Mouse (Mus musculus): Measurements from ENCODE around the gene Tmem200a. TPM values are rescaled to one million over a fixed set of nuclear protein-coding genes. Genes with fewer than 3 reads are reported as not detected.
"Not testable (repeated sequence)": the region's sequence is repeated elsewhere in the genome, so short reads cannot be mapped to it uniquely, and the experiment has no call there.

Tmem200a gene
- polyA plus RNA-seq, 1 experiment = 2.7 TPM

- Histone ChIP-seq H3K27me3 (ENCODE audit: control insufficient read depth, insufficient read depth, low read length) (no peaks in the 10 kb centered on the region), H3K4me1 (ENCODE audit: control insufficient read depth, insufficient read depth, low read length) (no peaks in the 10 kb centered on the region), H3K27ac (ENCODE audit: insufficient read depth, low read length) (no peak overlapping the region), H3K4me3 (replicated peaks; ENCODE audit: insufficient read depth, low read depth, low read length) (no peak overlapping the region)
- 89% methylated on average over 2 of the region's 2 CpGs for WGBS
- DNase-seq = no peak
- no peak for TF ChIP-seq POLR2A (IDR thresholded peaks at IDR 0.05; ENCODE audit: borderline replicate concordance, insufficient read depth, low read length)
- no peak for TF ChIP-seq CTCF (IDR thresholded peaks at IDR 0.05; ENCODE audit: borderline replicate concordance, insufficient read depth, low read depth, low read length)
Measured at GRCm38 (mm10) chr10:25918103-25918502, 160.7 kb downstream of the Tmem200a start.

- Histone ChIP-seq H3K4me3 (replicated peaks; ENCODE audit: insufficient read depth, low read depth, low read length) (no peak overlapping the region), H3K4me1 (ENCODE audit: control insufficient read depth, insufficient read depth, low read length) (no peaks in the 10 kb centered on the region), H3K27ac (ENCODE audit: insufficient read depth, low read length) (no peak overlapping the region), H3K27me3 (ENCODE audit: control insufficient read depth, insufficient read depth, low read length) (no peaks in the 10 kb centered on the region)
- TF ChIP-seq CTCF (IDR thresholded peaks at IDR 0.05; ENCODE audit: borderline replicate concordance, insufficient read depth, low read depth, low read length) = no peak
- TF ChIP-seq POLR2A (IDR thresholded peaks at IDR 0.05; ENCODE audit: borderline replicate concordance, insufficient read depth, low read length) = no peak
- DNase-seq = no peak
- 15% methylated on average over 6 of the region's 6 CpGs for WGBS
Measured at GRCm38 (mm10) chr10:25910270-25910669, 168.6 kb downstream of the Tmem200a start.

DNA sequence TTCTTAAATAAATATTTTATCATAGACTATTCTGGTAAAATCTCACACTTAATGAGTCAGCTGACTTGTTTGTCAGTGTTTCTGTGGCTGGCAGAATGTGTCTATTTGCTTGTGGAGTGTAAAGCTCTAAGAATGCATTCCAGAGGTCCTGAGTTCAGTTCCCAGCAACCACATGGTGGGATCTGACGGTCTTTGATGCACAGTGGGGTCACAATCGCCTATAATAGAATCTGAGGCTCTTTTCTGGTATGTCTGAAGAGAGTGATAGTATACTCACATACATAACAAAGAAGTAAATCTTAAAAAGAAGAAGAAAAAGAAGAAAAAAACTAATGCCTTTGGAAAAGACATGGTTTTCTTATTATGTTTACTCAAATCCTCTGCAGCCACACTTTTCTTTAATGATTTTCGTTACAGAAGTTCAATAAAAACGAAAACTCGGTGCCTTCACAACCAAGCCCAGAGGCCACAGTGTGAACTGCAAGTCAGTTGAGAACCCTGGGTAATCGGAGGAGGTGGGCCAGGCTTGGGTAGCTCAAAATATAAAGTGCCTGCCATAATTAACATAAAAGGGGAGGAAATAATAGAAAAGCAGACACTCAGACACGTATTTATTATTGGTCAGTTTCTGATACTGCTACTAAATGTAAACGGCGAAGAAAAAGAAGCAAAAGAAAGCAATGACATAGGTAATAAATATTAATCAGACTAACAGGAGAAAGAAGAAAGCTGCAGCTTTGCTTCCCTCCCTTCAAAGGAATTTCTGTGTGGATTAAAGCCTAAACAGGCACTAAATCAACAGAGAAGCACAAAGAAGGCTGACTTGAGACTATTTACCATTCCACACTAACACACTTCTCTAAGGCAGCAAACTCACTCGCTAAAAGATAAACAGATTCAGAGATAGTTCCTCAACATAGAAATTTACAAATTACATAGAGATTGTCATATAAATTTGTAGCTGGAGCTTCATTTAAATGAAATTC lies 170.5 kb downstream of the Tmem200a start:
- WGBS = 67% methylated on average over 10 of the region's 10 CpGs
- no peak for DNase-seq
- Histone ChIP-seq H3K4me1 (ENCODE audit: control insufficient read depth, insufficient read depth, low read length) (no peaks in the 10 kb centered on the region), H3K4me3 (replicated peaks; ENCODE audit: insufficient read depth, low read depth, low read length) (no peak overlapping the region), H3K27me3 (ENCODE audit: control insufficient read depth, insufficient read depth, low read length) (no peaks in the 10 kb centered on the region), H3K27ac (ENCODE audit: insufficient read depth, low read length) (no peak overlapping the region)
- TF ChIP-seq CTCF (IDR thresholded peaks at IDR 0.05; ENCODE audit: borderline replicate concordance, insufficient read depth, low read depth, low read length) = no peak
- TF ChIP-seq POLR2A (IDR thresholded peaks at IDR 0.05; ENCODE audit: borderline replicate concordance, insufficient read depth, low read length) = no peak

DNA sequence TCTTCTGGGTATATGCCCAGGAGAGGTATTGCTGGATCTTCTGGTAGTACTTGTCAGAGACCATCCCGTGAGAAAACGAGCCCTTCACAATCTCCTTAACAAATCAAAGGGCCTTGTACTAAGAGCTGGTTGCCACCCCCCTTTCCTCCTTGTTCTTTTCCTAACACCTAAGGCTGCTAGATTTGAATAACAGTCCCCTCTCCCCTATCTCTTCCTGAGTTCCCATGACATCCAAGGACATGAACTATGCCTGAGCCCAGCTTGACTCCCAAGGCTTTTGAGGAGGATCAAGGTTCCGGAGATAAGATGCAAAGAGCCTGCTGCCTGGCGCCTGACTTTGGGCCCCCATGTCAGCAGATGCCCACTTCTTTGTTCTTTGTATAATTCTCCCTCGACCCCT lies 184.7 kb downstream of the Tmem200a start:
- H3K27ac ChIP-seq (ENCODE audit: insufficient read depth, low read length); H3K4me1 ChIP-seq (ENCODE audit: control insufficient read depth, insufficient read depth, low read length); DNase-seq; H3K27me3 ChIP-seq (ENCODE audit: control insufficient read depth, insufficient read depth, low read length); H3K4me3 ChIP-seq (replicated peaks; ENCODE audit: insufficient read depth, low read depth, low read length): not testable (repeated sequence)
- 85% methylated on average over 5 of the region's 5 CpGs for WGBS

DNA sequence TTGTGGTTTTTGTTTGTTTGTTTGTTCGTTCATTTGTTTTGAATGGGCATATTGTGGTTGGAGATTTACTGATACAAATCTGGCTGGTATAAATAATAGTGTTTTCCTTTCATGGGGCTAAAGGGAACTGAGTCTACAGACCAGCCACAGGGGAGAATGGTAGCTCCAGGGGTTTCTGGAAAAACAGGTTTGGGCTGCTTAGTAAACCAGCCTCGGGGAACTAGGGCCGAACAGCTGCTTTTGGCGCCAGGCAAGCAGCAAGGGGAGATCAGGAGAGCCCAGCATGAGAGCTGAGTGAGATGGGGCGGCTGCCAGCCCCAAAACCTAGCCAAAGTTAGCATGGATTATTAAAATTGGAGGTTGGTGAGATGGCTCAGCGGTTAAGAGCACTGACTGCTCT lies 191.6 kb downstream of the Tmem200a start:
- no peaks in the 10 kb centered on the region for H3K4me1 ChIP-seq (ENCODE audit: control insufficient read depth, insufficient read depth, low read length)
- 22% methylated on average over 6 of the region's 6 CpGs for WGBS
- DNase-seq = no peak
- H3K27ac ChIP-seq (ENCODE audit: insufficient read depth, low read length) = no peak overlapping the region
- no peaks in the 10 kb centered on the region for H3K27me3 ChIP-seq (ENCODE audit: control insufficient read depth, insufficient read depth, low read length)
- H3K4me3 ChIP-seq (replicated peaks; ENCODE audit: insufficient read depth, low read depth, low read length) = no peak overlapping the region
- TF ChIP-seq CTCF (IDR thresholded peaks at IDR 0.05; ENCODE audit: borderline replicate concordance, insufficient read depth, low read depth, low read length) (no peak), POLR2A (IDR thresholded peaks at IDR 0.05; ENCODE audit: borderline replicate concordance, insufficient read depth, low read length) (no peak)

- H3K4me3 ChIP-seq (replicated peaks; ENCODE audit: insufficient read depth, low read depth, low read length) = no peak overlapping the region
- no peak overlapping the region for H3K27ac ChIP-seq (ENCODE audit: insufficient read depth, low read length)
- DNase-seq = no peak
- H3K4me1 ChIP-seq (ENCODE audit: control insufficient read depth, insufficient read depth, low read length) = no peaks in the 10 kb centered on the region
- TF ChIP-seq CTCF (IDR thresholded peaks at IDR 0.05; ENCODE audit: borderline replicate concordance, insufficient read depth, low read depth, low read length) (no peak), POLR2A (IDR thresholded peaks at IDR 0.05; ENCODE audit: borderline replicate concordance, insufficient read depth, low read length) (no peak)
- 78% methylated on average over 2 of the region's 2 CpGs for WGBS
- no peaks in the 10 kb centered on the region for H3K27me3 ChIP-seq (ENCODE audit: control insufficient read depth, insufficient read depth, low read length)
Measured at GRCm38 (mm10) chr10:25884512-25884911, 194.3 kb downstream of the Tmem200a start.

DNA sequence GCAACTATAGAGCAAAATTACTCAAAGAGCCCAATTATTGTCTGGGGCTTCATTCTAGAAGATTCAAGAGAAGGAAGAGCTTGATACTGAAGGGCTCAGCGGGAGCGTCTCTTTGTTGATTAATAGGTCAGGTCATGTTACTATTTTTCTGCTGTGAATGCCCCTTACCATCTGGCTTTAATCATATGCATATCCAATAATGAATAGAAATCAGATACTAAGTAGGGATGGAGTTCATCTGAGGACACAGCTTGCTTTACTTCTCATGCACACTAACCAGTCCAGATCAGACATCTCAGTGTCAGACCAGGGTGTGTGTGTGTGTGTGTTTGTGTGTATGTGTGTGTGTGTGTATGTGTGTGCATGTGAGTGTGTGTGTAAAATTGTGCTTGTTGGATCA lies 201.1 kb downstream of the Tmem200a start:
- TF ChIP-seq CTCF (IDR thresholded peaks at IDR 0.05; ENCODE audit: borderline replicate concordance, insufficient read depth, low read depth, low read length) (no peak), POLR2A (IDR thresholded peaks at IDR 0.05; ENCODE audit: borderline replicate concordance, insufficient read depth, low read length) (no peak)
- Histone ChIP-seq H3K4me1 (ENCODE audit: control insufficient read depth, insufficient read depth, low read length) (no peaks in the 10 kb centered on the region), H3K4me3 (replicated peaks; ENCODE audit: insufficient read depth, low read depth, low read length) (no peak overlapping the region), H3K27ac (ENCODE audit: insufficient read depth, low read length) (no peak overlapping the region), H3K27me3 (ENCODE audit: control insufficient read depth, insufficient read depth, low read length) (no peaks in the 10 kb centered on the region)
- 34% methylated on average over 2 of the region's 2 CpGs for WGBS
- no peak for DNase-seq

DNA sequence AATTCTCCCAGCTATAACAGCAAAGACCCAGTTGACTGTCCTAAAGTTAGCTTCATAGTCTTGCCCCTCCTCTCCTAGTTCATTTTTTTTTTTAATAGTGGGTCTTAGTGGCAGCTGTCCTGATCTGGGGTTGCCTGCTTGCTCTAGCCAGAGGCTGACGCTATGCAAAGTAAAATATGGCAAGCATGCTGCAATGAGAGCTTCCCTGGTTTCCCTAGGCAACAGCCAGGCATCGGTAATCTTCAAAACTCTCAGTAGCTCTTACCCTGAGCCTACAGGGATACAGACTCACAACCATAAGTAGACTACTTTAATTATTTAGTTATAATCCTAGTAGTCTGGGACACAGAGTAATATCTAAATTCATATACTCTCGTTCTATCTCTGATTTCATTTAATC lies 202.0 kb downstream of the Tmem200a start:
- Histone ChIP-seq H3K4me3 (replicated peaks; ENCODE audit: insufficient read depth, low read depth, low read length) (no peak overlapping the region), H3K4me1 (ENCODE audit: control insufficient read depth, insufficient read depth, low read length) (no peaks in the 10 kb centered on the region), H3K27me3 (ENCODE audit: control insufficient read depth, insufficient read depth, low read length) (no peaks in the 10 kb centered on the region), H3K27ac (ENCODE audit: insufficient read depth, low read length) (no peak overlapping the region)
- DNase-seq = no peak
- 38% methylated on average over 3 of the region's 3 CpGs for WGBS
- no peak for TF ChIP-seq POLR2A (IDR thresholded peaks at IDR 0.05; ENCODE audit: borderline replicate concordance, insufficient read depth, low read length)
- TF ChIP-seq CTCF (IDR thresholded peaks at IDR 0.05; ENCODE audit: borderline replicate concordance, insufficient read depth, low read depth, low read length) = no peak
